Mouse (Mus musculus) midbrain, embryonic 16.5 days (tissue): ENCODE results near the gene Gm45062. TPM values are rescaled to one million over a fixed set of nuclear protein-coding genes. Genes with fewer than 3 reads are reported as not detected.

Source experiments
- ATAC-seq: fragments of 200-750 bp; cut with Nextera tagmentation; 2 replicates; pipeline ENCODE4 v1.8.0; 2017; ENCODE audit warnings: moderate TSS enrichment
- H3K27ac ChIP-seq: fragments of 300-500 bp; sonication (generic); 2 replicates; pipeline ENCODE4 v1.5.1; 2014; ENCODE audit warnings: mild to moderate bottlenecking, low read length, mixed read lengths
- H3K27me3 ChIP-seq: fragments of 300-500 bp; sonication (generic); 2 replicates; pipeline ENCODE4 v1.6.1; 2014; ENCODE audit warnings: low read depth, low read length, mixed read lengths; ENCODE audit not compliant: control insufficient read depth, insufficient read depth
- H3K36me3 ChIP-seq: fragments of 300-500 bp; sonication (generic); 2 replicates; pipeline ENCODE4 v1.6.1; 2014; ENCODE audit warnings: mild to moderate bottlenecking, low read length, moderate library complexity, mixed read lengths; ENCODE audit not compliant: control insufficient read depth, insufficient read depth
- H3K4me1 ChIP-seq: fragments of 300-500 bp; sonication (generic); 2 replicates; pipeline ENCODE4 v1.6.1; 2014; ENCODE audit warnings: mild to moderate bottlenecking, low read length, mixed read lengths; ENCODE audit not compliant: control insufficient read depth, insufficient read depth
- H3K4me2 ChIP-seq: fragments of 300-500 bp; sonication (generic); 2 replicates; pipeline ENCODE4 v1.6.1; 2014; ENCODE audit warnings: mild to moderate bottlenecking, low read length, mixed read lengths
- H3K4me3 ChIP-seq: fragments of 300-500 bp; sonication (generic); 2 replicates; pipeline ENCODE4 v1.5.1; 2014; ENCODE audit warnings: low read depth, mild to moderate bottlenecking, low read length, moderate library complexity, mixed read lengths
- H3K9ac ChIP-seq: fragments of 300-500 bp; sonication (generic); 2 replicates; pipeline ENCODE4 v1.6.1; 2014; ENCODE audit warnings: low read depth, low read length, mixed read lengths
- H3K9me3 ChIP-seq: fragments of 300-500 bp; sonication (generic); replicated peaks from 2 replicates; pipeline ENCODE4 v1.6.1; 2014; ENCODE audit warnings: mild to moderate bottlenecking, low read length, mixed read lengths; ENCODE audit not compliant: control insufficient read depth, poor library complexity, severe bottlenecking
- WGBS: fragments of 180-500 bp; shearing (Covaris S2); extraction: QIAGEN DNeasy Blood & Tissue Kit; methylation state at CpG from one replicate; pipeline ENCODE4 v1.1.7; 2014; 5-methylcytosine and 5-hydroxymethylcytosine counted together
- polyA plus RNA-seq: library from polyadenylated mRNA; unstranded; fragments of >200 nt; fragmentation: Nextera tagmentation; extraction: Ambion mirVana; gene quantifications from 2 replicates; pipeline ENCODE4 v1.2.1, GENCODE M21; 2015

Gm45062 gene
- polyA plus RNA-seq, 1 experiment from 2014 or later: 9.6 TPM

- WGBS: 60% methylated on average over 1 of the region's 1 CpGs
Observed at GRCm38 (mm10) chr6:8489938-8490585, 230.8 kb downstream of the Gm45062 start.

GRCm38 (mm10) chr6:8492248-8492647 lies 233.0 kb downstream of the Gm45062 start:
- Histone ChIP-seq H3K4me1 (peaks cover 2% of the 10 kb centered on the region; the same call in 1 of the 2 replicates), H3K9ac (no peak overlapping the region), H3K4me3 (no peak overlapping the region), H3K36me3 (no peaks in the 10 kb centered on the region), H3K9me3 (no peaks in the 10 kb centered on the region), H3K4me2 (no peak overlapping the region), H3K27me3 (no peaks in the 10 kb centered on the region), H3K27ac (no peak overlapping the region)
- WGBS: 94% methylated on average over 3 of the region's 3 CpGs
- no peak for ATAC-seq

More at GRCm38 (mm10) chr6:8489938-8490585, 230.8 kb downstream of the Gm45062 start:
- Histone ChIP-seq H3K4me3 (no peak overlapping the region), H3K9ac (no peak overlapping the region), H3K27me3 (no peaks in the 10 kb centered on the region), H3K27ac (no peak overlapping the region), H3K4me1 (peaks cover 8% of the 10 kb centered on the region; the same call in 1 of the 2 replicates), H3K9me3 (no peaks in the 10 kb centered on the region), H3K36me3 (no peaks in the 10 kb centered on the region), H3K4me2 (no peak overlapping the region)
- ATAC-seq: no peak

- Histone ChIP-seq H3K9me3 (no peaks in the 10 kb centered on the region), H3K36me3 (no peaks in the 10 kb centered on the region), H3K9ac (no peak overlapping the region), H3K4me3 (no peak overlapping the region), H3K4me1 (no peaks in the 10 kb centered on the region), H3K4me2 (no peak overlapping the region), H3K27me3 (no peaks in the 10 kb centered on the region), H3K27ac (no peak overlapping the region)
- 83% methylated on average over 5 of the region's 5 CpGs for WGBS
- ATAC-seq: no peak
Observed at GRCm38 (mm10) chr6:8495109-8495826, 236.0 kb downstream of the Gm45062 start.

DNA sequence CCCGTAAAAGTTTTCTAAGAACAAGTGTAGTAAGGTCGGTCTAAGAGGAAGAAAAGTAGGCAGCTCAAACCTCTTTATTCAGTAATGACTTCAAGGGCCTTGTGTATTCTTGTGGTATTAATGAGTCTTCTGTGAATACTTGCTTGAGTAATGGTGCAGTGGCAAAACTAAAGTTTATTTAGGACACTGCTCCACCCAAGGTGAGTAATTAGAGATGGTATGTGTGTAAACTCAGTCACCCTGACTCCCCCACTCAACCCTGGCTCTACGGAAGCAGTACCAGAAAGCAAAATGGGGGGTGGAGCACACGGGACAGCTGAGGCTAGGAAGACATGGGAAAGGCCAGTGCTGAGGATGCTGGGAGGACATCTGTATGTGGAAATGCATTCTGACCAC lies 236.6 kb downstream of the Gm45062 start:
- H3K9ac ChIP-seq: no peak overlapping the region
- H3K27ac ChIP-seq: no peak overlapping the region
- no peaks in the 10 kb centered on the region for H3K9me3 ChIP-seq
- H3K27me3 ChIP-seq: no peaks in the 10 kb centered on the region
- 85% methylated on average over 4 of the region's 4 CpGs for WGBS
- H3K4me1 ChIP-seq: no peaks in the 10 kb centered on the region
- ATAC-seq: no peak
- H3K36me3 ChIP-seq: no peaks in the 10 kb centered on the region
- no peak overlapping the region for H3K4me3 ChIP-seq
- H3K4me2 ChIP-seq: no peak overlapping the region

DNA sequence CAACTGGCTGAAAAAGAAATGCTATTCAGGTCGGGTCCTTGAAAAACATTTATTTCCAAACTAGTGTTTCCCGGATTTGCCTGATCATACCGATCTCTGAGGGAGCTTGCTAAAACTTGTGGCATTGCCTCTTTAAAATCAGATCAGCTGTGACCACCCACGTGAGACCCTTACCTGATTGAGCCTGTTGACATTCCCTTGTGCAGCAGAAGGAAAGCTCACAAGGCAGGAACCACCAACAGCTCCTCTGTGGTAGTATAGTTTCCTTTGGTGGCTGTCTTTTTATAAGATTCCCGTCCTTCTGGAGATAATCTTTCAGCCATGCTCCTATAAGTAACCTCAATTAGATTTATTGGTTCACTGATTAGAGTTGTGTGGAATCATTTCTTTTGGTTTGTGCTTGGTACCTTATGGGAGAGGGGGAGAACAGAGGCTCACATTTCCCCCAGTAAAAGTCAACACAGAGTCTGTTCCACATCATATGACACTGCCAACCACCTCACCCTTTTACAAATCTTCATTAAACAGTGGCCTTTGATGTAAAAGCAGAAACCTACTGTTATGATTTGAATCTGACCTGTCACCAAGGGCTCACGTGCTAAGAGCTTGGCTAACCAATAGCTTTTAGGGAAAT lies 238.1 kb downstream of the Gm45062 start:
- WGBS: 73% methylated on average over 6 of the region's 6 CpGs
- ATAC-seq: no peak
- Histone ChIP-seq H3K36me3 (no peaks in the 10 kb centered on the region), H3K4me1 (no peaks in the 10 kb centered on the region), H3K9ac (no peak overlapping the region), H3K9me3 (no peaks in the 10 kb centered on the region), H3K27ac (no peak overlapping the region), H3K4me3 (no peak overlapping the region), H3K27me3 (no peaks in the 10 kb centered on the region), H3K4me2 (no peak overlapping the region)

DNA sequence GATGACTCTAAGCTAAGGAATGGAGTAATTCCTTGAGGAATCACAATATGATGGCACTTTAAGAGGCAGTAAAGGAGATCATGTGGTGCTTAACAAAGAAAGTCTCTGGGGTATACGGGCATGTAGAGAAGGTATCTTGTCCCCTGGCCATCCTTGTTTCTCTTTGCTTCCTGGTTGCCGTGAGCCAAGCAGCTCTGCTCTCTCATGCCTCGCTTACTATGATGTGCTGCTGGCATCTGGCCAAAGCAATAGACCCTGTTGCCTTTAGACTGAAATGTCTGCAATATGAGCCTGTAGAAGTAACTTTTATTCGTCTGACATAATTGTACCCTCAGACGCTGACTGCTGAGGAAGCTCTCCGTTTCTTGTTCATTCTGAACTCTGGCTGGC lies 238.6 kb downstream of the Gm45062 start:
- H3K4me2 ChIP-seq: no peak overlapping the region
- no peaks in the 10 kb centered on the region for H3K27me3 ChIP-seq
- H3K4me3 ChIP-seq: no peak overlapping the region
- H3K27ac ChIP-seq: no peak overlapping the region
- 80% methylated on average over 6 of the region's 6 CpGs for WGBS
- no peaks in the 10 kb centered on the region for H3K36me3 ChIP-seq
- H3K9ac ChIP-seq: no peak overlapping the region
- H3K4me1 ChIP-seq: no peaks in the 10 kb centered on the region
- ATAC-seq: no peak
- H3K9me3 ChIP-seq: no peaks in the 10 kb centered on the region

DNA sequence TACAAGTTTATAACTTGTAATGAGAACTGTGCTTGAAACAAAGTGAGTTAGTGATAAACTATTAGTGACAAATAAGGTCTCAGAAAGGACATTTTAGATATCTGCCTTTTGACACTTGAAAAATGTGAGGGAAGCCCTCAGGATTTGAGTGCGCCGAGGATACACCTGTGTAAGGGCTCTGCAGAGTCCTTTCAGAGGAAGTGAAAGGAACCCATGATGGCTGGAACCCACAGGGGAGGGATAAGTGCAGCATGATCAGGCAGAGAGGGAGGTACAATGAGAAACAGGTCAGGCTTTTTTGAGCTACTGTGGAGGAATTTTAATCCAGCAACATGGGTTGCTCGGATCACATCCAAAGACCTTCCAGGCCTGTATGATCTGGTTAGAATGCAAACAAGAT lies 239.7 kb downstream of the Gm45062 start:
- ATAC-seq: no peak
- Histone ChIP-seq H3K9ac (no peak overlapping the region), H3K27ac (no peak overlapping the region), H3K4me3 (no peak overlapping the region), H3K36me3 (no peaks in the 10 kb centered on the region), H3K4me2 (no peak overlapping the region), H3K4me1 (no peaks in the 10 kb centered on the region), H3K27me3 (no peaks in the 10 kb centered on the region), H3K9me3 (no peaks in the 10 kb centered on the region)
- 79% methylated on average over 3 of the region's 3 CpGs for WGBS

GRCm38 (mm10) chr6:8503953-8504352 lies 244.7 kb downstream of the Gm45062 start:
- no peaks in the 10 kb centered on the region for H3K36me3 ChIP-seq

More at GRCm38 (mm10) chr6:8503953-8504352, 244.7 kb downstream of the Gm45062 start:
- Histone ChIP-seq H3K4me3 (no peak overlapping the region), H3K4me1 (peaks cover 3% of the 10 kb centered on the region; the same call in 1 of the 2 replicates), H3K27ac (no peak overlapping the region), H3K4me2 (no peak overlapping the region), H3K9ac (no peak overlapping the region), H3K27me3 (no peaks in the 10 kb centered on the region), H3K9me3 (no peaks in the 10 kb centered on the region)
- 20% methylated on average over 3 of the region's 3 CpGs for WGBS
- ATAC-seq: no peak
